Mouse (Mus musculus) midbrain, embryonic 16.5 days (tissue): ENCODE measurements at regions not wholly inside any gene's neighbourhood (a gene's known extent, or its start where the extent isn't known, plus 50 kb on each side); places are given as distances from the start of the nearest gene placed in this dataset.

Experiments
- ATAC-seq: fragments of 200-750 bp; cut with Nextera tagmentation; 2 replicates; pipeline ENCODE4 v1.8.0; 2017; ENCODE audit warnings: moderate TSS enrichment
- H3K27ac ChIP-seq: fragments of 300-500 bp; sonication (generic); 2 replicates; pipeline ENCODE4 v1.5.1; 2014; ENCODE audit warnings: mild to moderate bottlenecking, low read length, mixed read lengths
- H3K27me3 ChIP-seq: fragments of 300-500 bp; sonication (generic); 2 replicates; pipeline ENCODE4 v1.6.1; 2014; ENCODE audit warnings: low read depth, low read length, mixed read lengths; ENCODE audit not compliant: control insufficient read depth, insufficient read depth
- H3K36me3 ChIP-seq: fragments of 300-500 bp; sonication (generic); 2 replicates; pipeline ENCODE4 v1.6.1; 2014; ENCODE audit warnings: mild to moderate bottlenecking, low read length, moderate library complexity, mixed read lengths; ENCODE audit not compliant: control insufficient read depth, insufficient read depth
- H3K4me1 ChIP-seq: fragments of 300-500 bp; sonication (generic); 2 replicates; pipeline ENCODE4 v1.6.1; 2014; ENCODE audit warnings: mild to moderate bottlenecking, low read length, mixed read lengths; ENCODE audit not compliant: control insufficient read depth, insufficient read depth
- H3K4me2 ChIP-seq: fragments of 300-500 bp; sonication (generic); 2 replicates; pipeline ENCODE4 v1.6.1; 2014; ENCODE audit warnings: mild to moderate bottlenecking, low read length, mixed read lengths
- H3K4me3 ChIP-seq: fragments of 300-500 bp; sonication (generic); 2 replicates; pipeline ENCODE4 v1.5.1; 2014; ENCODE audit warnings: low read depth, mild to moderate bottlenecking, low read length, moderate library complexity, mixed read lengths
- H3K9ac ChIP-seq: fragments of 300-500 bp; sonication (generic); 2 replicates; pipeline ENCODE4 v1.6.1; 2014; ENCODE audit warnings: low read depth, low read length, mixed read lengths
- H3K9me3 ChIP-seq: fragments of 300-500 bp; sonication (generic); replicated peaks from 2 replicates; pipeline ENCODE4 v1.6.1; 2014; ENCODE audit warnings: mild to moderate bottlenecking, low read length, mixed read lengths; ENCODE audit not compliant: control insufficient read depth, poor library complexity, severe bottlenecking
- WGBS: fragments of 180-500 bp; shearing (Covaris S2); extraction: QIAGEN DNeasy Blood & Tissue Kit; methylation state at CpG from one replicate; pipeline ENCODE4 v1.1.7; 2014; 5-methylcytosine and 5-hydroxymethylcytosine counted together

- no peak for ATAC-seq
- Histone ChIP-seq H3K4me1 (no peaks in the 10 kb centered on the region), H3K27ac (no peak overlapping the region), H3K4me3 (no peak overlapping the region), H3K36me3 (no peaks in the 10 kb centered on the region), H3K9me3 (no peaks in the 10 kb centered on the region), H3K9ac (no peak overlapping the region), H3K27me3 (no peaks in the 10 kb centered on the region), H3K4me2 (no peak overlapping the region)
- 20% methylated on average over 7 of the region's 7 CpGs for WGBS
Measured at GRCm38 (mm10) chr5:119300106-119300505, 370.4 kb upstream of the Tbx3 start.

- Histone ChIP-seq H3K9me3 (no peaks in the 10 kb centered on the region), H3K4me2 (no peak overlapping the region), H3K4me3 (no peak overlapping the region), H3K27ac (no peak overlapping the region), H3K36me3 (no peaks in the 10 kb centered on the region), H3K4me1 (no peaks in the 10 kb centered on the region), H3K27me3 (no peaks in the 10 kb centered on the region), H3K9ac (no peak overlapping the region)
- WGBS = 36% methylated on average over 5 of the region's 5 CpGs
- no peak for ATAC-seq
Measured at GRCm38 (mm10) chr5:119301539-119301938, 368.9 kb upstream of the Tbx3 start.

- no peak overlapping the region for H3K4me3 ChIP-seq
- ATAC-seq = no peak
- H3K4me1 ChIP-seq = no peaks in the 10 kb centered on the region
- H3K27me3 ChIP-seq = no peaks in the 10 kb centered on the region
- no peak overlapping the region for H3K9ac ChIP-seq
- H3K9me3 ChIP-seq = no peaks in the 10 kb centered on the region
- WGBS = 15% methylated on average over 5 of the region's 5 CpGs
- H3K36me3 ChIP-seq = no peaks in the 10 kb centered on the region
- no peak overlapping the region for H3K27ac ChIP-seq
- no peak overlapping the region for H3K4me2 ChIP-seq
Measured at GRCm38 (mm10) chr5:119304721-119305120, 365.7 kb upstream of the Tbx3 start.

- 97% methylated on average over 6 of the region's 6 CpGs for WGBS
- H3K9me3 ChIP-seq = no peaks in the 10 kb centered on the region
- no peak for ATAC-seq
Measured at GRCm38 (mm10) chr5:119307768-119308167, 362.7 kb upstream of the Tbx3 start.

GRCm38 (mm10) chr5:119310178-119310930 is 360.1 kb upstream of the Tbx3 start:
- Histone ChIP-seq H3K4me3 (no peak overlapping the region), H3K27ac (no peak overlapping the region), H3K9me3 (no peaks in the 10 kb centered on the region), H3K9ac (no peak overlapping the region), H3K27me3 (no peaks in the 10 kb centered on the region), H3K4me2 (no peak overlapping the region), H3K36me3 (no peaks in the 10 kb centered on the region), H3K4me1 (no peaks in the 10 kb centered on the region)
- WGBS = 74% methylated on average over 11 of the region's 11 CpGs
- no peak for ATAC-seq

More at GRCm38 (mm10) chr5:119307768-119308167, 362.7 kb upstream of the Tbx3 start:
- H3K4me3 ChIP-seq = no peak overlapping the region
- no peaks in the 10 kb centered on the region for H3K4me1 ChIP-seq
- no peak overlapping the region for H3K9ac ChIP-seq
- H3K4me2 ChIP-seq = no peak overlapping the region
- no peaks in the 10 kb centered on the region for H3K36me3 ChIP-seq
- no peaks in the 10 kb centered on the region for H3K27me3 ChIP-seq
- H3K27ac ChIP-seq = no peak overlapping the region

GRCm38 (mm10) chr5:119312808-119313207 is 357.7 kb upstream of the Tbx3 start:
- Histone ChIP-seq H3K9me3 (no peaks in the 10 kb centered on the region), H3K36me3 (no peaks in the 10 kb centered on the region), H3K27ac (no peak overlapping the region), H3K4me3 (no peak overlapping the region), H3K9ac (no peak overlapping the region), H3K4me1 (no peaks in the 10 kb centered on the region), H3K4me2 (no peak overlapping the region), H3K27me3 (no peaks in the 10 kb centered on the region)
- WGBS = 91% methylated on average over 14 of the region's 14 CpGs
- no peak for ATAC-seq

GRCm38 (mm10) chr5:119315149-119315548 is 355.3 kb upstream of the Tbx3 start:
- no peak for ATAC-seq
- WGBS = 90% methylated on average over 7 of the region's 7 CpGs
- Histone ChIP-seq H3K27ac (no peak overlapping the region), H3K9me3 (no peaks in the 10 kb centered on the region), H3K27me3 (no peaks in the 10 kb centered on the region), H3K36me3 (no peaks in the 10 kb centered on the region), H3K4me1 (no peaks in the 10 kb centered on the region), H3K9ac (no peak overlapping the region), H3K4me3 (no peak overlapping the region), H3K4me2 (no peak overlapping the region)

- WGBS = 89% methylated on average over 11 of the region's 11 CpGs
- H3K9me3 ChIP-seq = no peaks in the 10 kb centered on the region
- H3K27me3 ChIP-seq = no peaks in the 10 kb centered on the region
- no peak overlapping the region for H3K9ac ChIP-seq
- H3K4me3 ChIP-seq = no peak overlapping the region
- no peaks in the 10 kb centered on the region for H3K4me1 ChIP-seq
- no peak overlapping the region for H3K4me2 ChIP-seq
- no peak for ATAC-seq
- H3K27ac ChIP-seq = no peak overlapping the region
- H3K36me3 ChIP-seq = no peaks in the 10 kb centered on the region
Measured at GRCm38 (mm10) chr5:119317617-119318016, 352.9 kb upstream of the Tbx3 start.

- H3K4me1 ChIP-seq = no peaks in the 10 kb centered on the region
- H3K27ac ChIP-seq = no peak overlapping the region
- H3K9ac ChIP-seq = no peak overlapping the region
- H3K27me3 ChIP-seq = no peaks in the 10 kb centered on the region
- no peak overlapping the region for H3K4me3 ChIP-seq
- no peaks in the 10 kb centered on the region for H3K36me3 ChIP-seq
- WGBS = 80% methylated on average over 10 of the region's 10 CpGs
- ATAC-seq = no peak
- no peaks in the 10 kb centered on the region for H3K9me3 ChIP-seq
- H3K4me2 ChIP-seq = no peak overlapping the region
Measured at GRCm38 (mm10) chr5:119321368-119322144, 348.9 kb upstream of the Tbx3 start.
